Mouse (Mus musculus) liver, embryonic 16.5 days (tissue): ENCODE results near the gene Pdcd2. TPM values are rescaled to one million over a fixed set of nuclear protein-coding genes. Genes with fewer than 3 reads are reported as not detected.

Source experiments
- polyA plus RNA-seq: library from polyadenylated mRNA; unstranded; fragments of >200 nt; fragmentation: Nextera tagmentation; extraction: Ambion mirVana; gene quantifications from 2 replicates; pipeline ENCODE4 v1.2.1, GENCODE M21; 2015

Gene Pdcd2
- polyA plus RNA-seq, 1 experiment from 2014 or later: 16.3 TPM

Other genes with a start within 250 kb of the Pdcd2 start
- 0.99 and 1.2 TPM in 2 replicates for gene Dll1, start 150.4 kb downstream of the Pdcd2 start, polyA plus RNA-seq
- gene Fam120b, start 131.1 kb downstream of the Pdcd2 start, polyA plus RNA-seq: 7.8 and 8.0 TPM in 2 replicates
- 108 and 120 TPM in 2 replicates for gene Psmb1, start 27.6 kb downstream of the Pdcd2 start, polyA plus RNA-seq
- gene Tbp, start 27.4 kb downstream of the Pdcd2 start, polyA plus RNA-seq: 17.1 and 17.3 TPM in 2 replicates
- 0.43 and 0.74 TPM in 2 replicates for gene Prdm9, start 37.1 kb upstream of the Pdcd2 start, polyA plus RNA-seq
- 9.0 and 10.1 TPM in 2 replicates for gene Chd1, start 177.7 kb upstream of the Pdcd2 start, polyA plus RNA-seq